In genomic region chr6:38481694-38482371, GRCm38 (mm10) we compare ENCODE assay signal across 11 mouse cellular contexts. TPM values are rescaled to one million over a fixed set of nuclear protein-coding genes. Genes with fewer than 3 reads are reported as not detected.
DNase-seq lines count a peak whose midpoint lies in the region; ATAC-seq lines count a peak whose summit lies in the region.
"Had no signal": no experiment of that assay in that cellular context is flagged by ENCODE, and none has a peak within 500 bp of the region (broad histone marks: within the 10 kb centered on the region; RNA-seq: fewer than 3 reads in every experiment).

No protein-coding gene starts in this region.

- H3K9me3 ChIP-seq in kidney, embryonic 16.5 days (ENCODE audit: low read length): no peaks in the 10 kb centered on the region
- H3K9me3 ChIP-seq: lung, embryonic 15.5 days had no signal

- DNase-seq in kidney, adult 11 months: peak; percentile 33
- peak; percentile 4 for DNase-seq in R1 (ENCODE audit: low read depth, low spot score)
- DNase-seq in gastrocnemius, postnatal 10 days: peak; percentile 15
- DNase-seq in lung, postnatal 25 days (ENCODE audit: low spot score): peak; percentile 63
- no peak for DNase-seq in cerebellum, postnatal 14 days
- DNase-seq: adrenal gland, postnatal 10 days; cerebellum, adult 9-10 months; thymus, adult 2 months had no signal

- WGBS in kidney, embryonic 16.5 days: 70% methylated on average over 5 of the region's 5 CpGs

- no peaks in the 10 kb centered on the region for H3K27me3 ChIP-seq in kidney, embryonic 16.5 days (ENCODE audit: insufficient read depth, low read length)
- H3K27me3 ChIP-seq: lung, embryonic 15.5 days had no signal

- H3K4me1 ChIP-seq in kidney, embryonic 16.5 days (ENCODE audit: insufficient read depth, low read length): no peaks in the 10 kb centered on the region
- H3K4me1 ChIP-seq: lung, embryonic 15.5 days had no signal

- peaks cover 37% of the 10 kb centered on the region for H3K36me3 ChIP-seq in kidney, embryonic 16.5 days (ENCODE audit: insufficient read depth, low read length)

- no peak for ATAC-seq in kidney, embryonic 16.5 days (ENCODE audit: low FRiP score, low TSS enrichment)
- ATAC-seq in activated CD4-positive, CD25-positive, alpha-beta regulatory T cell, adult 4 months: no peak

- H3K4me3 ChIP-seq in kidney, embryonic 16.5 days (ENCODE audit: low read length): no peak overlapping the region
- H3K4me3 ChIP-seq: lung, embryonic 15.5 days had no signal

- no peak overlapping the region for H3K9ac ChIP-seq in kidney, embryonic 16.5 days (replicated peaks; ENCODE audit: low read length)
- H3K9ac ChIP-seq: lung, embryonic 15.5 days had no signal

- H3K27ac ChIP-seq in kidney, embryonic 16.5 days (ENCODE audit: low read length): no peak overlapping the region
- H3K27ac ChIP-seq: lung, embryonic 15.5 days had no signal

- H3K4me2 ChIP-seq in kidney, embryonic 16.5 days (replicated peaks; ENCODE audit: low read depth, low read length): no peak overlapping the region
- H3K4me2 ChIP-seq: lung, embryonic 15.5 days had no signal

RNA-seq across cellular contexts. Expression of gene Ubn2, which starts 48.1 kb away (rescaled TPM):
- 11.5 and 12.3 TPM in 2 replicates for polyA plus RNA-seq in kidney, embryonic 16.5 days (2015; fragmentation: Nextera tagmentation; extraction: Ambion mirVana)
- 10 to 100 TPM; 22.4 to 29.0 TPM for total RNA-seq in gastrocnemius, postnatal 10 days (2021)
- polyA plus RNA-seq in activated CD4-positive, CD25-positive, alpha-beta regulatory T cell, adult 4 months (2017; shearing (Covaris generic)): 10 to 100 TPM; 20.1 to 22.2 TPM

RNA-seq across cellular contexts. Expression of gene Fmc1, which starts 51.5 kb away (rescaled TPM):
- 156 and 164 TPM in 2 replicates for polyA plus RNA-seq in kidney, embryonic 16.5 days (2015; fragmentation: Nextera tagmentation; extraction: Ambion mirVana)
- total RNA-seq in gastrocnemius, postnatal 10 days (2021): 100 to 1,000 TPM; 104 to 112 TPM
- 10 to 100 TPM; 70.9 to 75.0 TPM for polyA plus RNA-seq in activated CD4-positive, CD25-positive, alpha-beta regulatory T cell, adult 4 months (2017; shearing (Covaris generic))

Comparison
In these comparisons a context has a peak if more than half of its experiments do, and no peak if none do; other contexts are left out.
1. DNase-seq: peak in kidney, adult 11 months (single experiment), R1 (single experiment), gastrocnemius, postnatal 10 days (single experiment) and lung, postnatal 25 days (single experiment); none in cerebellum, postnatal 14 days (0 of 2).